Mouse (Mus musculus) forebrain, postnatal 0 days (tissue): ENCODE results near the gene Zc3h12c. TPM values are rescaled to one million over a fixed set of nuclear protein-coding genes. Genes with fewer than 3 reads are reported as not detected.

ENCODE experiments used
- ATAC-seq: fragments of 200-750 bp; cut with Nextera tagmentation; 2 replicates; pipeline ENCODE4 v1.8.0; 2017; ENCODE audit warnings: mild to moderate bottlenecking, moderate library complexity
- DNase-seq: peaks from one replicate; pipeline ENCODE4 v3.0.0-alpha.2; 2015
- H3K27ac ChIP-seq: fragments of 300-500 bp; sonication (generic); 2 replicates; pipeline ENCODE4 v1.5.1; 2014; ENCODE audit warnings: low read depth, mild to moderate bottlenecking, antibody characterized with exemption, low read length, moderate library complexity, mixed read lengths
- H3K27me3 ChIP-seq: fragments of 300-500 bp; sonication (generic); 2 replicates; pipeline ENCODE4 v1.6.1; 2014; ENCODE audit warnings: mild to moderate bottlenecking, low read length, mixed read lengths; ENCODE audit not compliant: insufficient read depth
- H3K36me3 ChIP-seq: fragments of 300-500 bp; sonication (generic); 2 replicates; pipeline ENCODE4 v1.6.1; 2014; ENCODE audit warnings: mild to moderate bottlenecking, moderate library complexity; ENCODE audit not compliant: insufficient read depth
- H3K4me1 ChIP-seq: fragments of 300-500 bp; sonication (generic); 2 replicates; pipeline ENCODE4 v1.6.1; 2014; ENCODE audit warnings: antibody characterized with exemption; ENCODE audit not compliant: insufficient read depth
- H3K4me2 ChIP-seq: fragments of 300-500 bp; sonication (generic); 2 replicates; pipeline ENCODE4 v1.6.1; 2014; ENCODE audit warnings: low read depth, mild to moderate bottlenecking, moderate library complexity
- H3K4me3 ChIP-seq: fragments of 300-500 bp; sonication (generic); 2 replicates; pipeline ENCODE4 v1.5.1; 2014; ENCODE audit warnings: low read depth, low read length, mixed read lengths
- H3K9ac ChIP-seq: fragments of 300-500 bp; sonication (generic); 2 replicates; pipeline ENCODE4 v1.6.1; 2014; ENCODE audit warnings: mild to moderate bottlenecking
- H3K9me3 ChIP-seq: fragments of 300-500 bp; sonication (generic); 2 replicates; pipeline ENCODE4 v1.6.1; 2016; ENCODE audit warnings: low read length
- CTCF ChIP-seq: sonication (generic); IDR thresholded peaks from 2 replicates; pipeline ENCODE4 v1.5.1; 2016; ENCODE audit warnings: antibody characterized with exemption, control low read depth, low read depth
- WGBS: fragments of 180-500 bp; shearing (Covaris S2); extraction: QIAGEN DNeasy Blood & Tissue Kit; methylation state at CpG from one replicate; pipeline ENCODE4 v1.1.7; 2014; 5-methylcytosine and 5-hydroxymethylcytosine counted together
- polyA plus RNA-seq: library from polyadenylated mRNA; unstranded; fragments of >200 nt; fragmentation: Nextera tagmentation; extraction: Ambion mirVana; gene quantifications from 2 replicates; pipeline ENCODE4 v1.2.1, GENCODE M21; 2015
- total RNA-seq: library from RNA; depleted of rRNA; stranded (reverse); fragments of >200 nt; gene quantifications from 2 replicates; pipeline ENCODE4 v1.2.3, GENCODE M21; 2014

Gene Zc3h12c
- total and polyA plus RNA-seq, 2 experiments from 2014 or later: 3.2 to 18.5 TPM

DNA sequence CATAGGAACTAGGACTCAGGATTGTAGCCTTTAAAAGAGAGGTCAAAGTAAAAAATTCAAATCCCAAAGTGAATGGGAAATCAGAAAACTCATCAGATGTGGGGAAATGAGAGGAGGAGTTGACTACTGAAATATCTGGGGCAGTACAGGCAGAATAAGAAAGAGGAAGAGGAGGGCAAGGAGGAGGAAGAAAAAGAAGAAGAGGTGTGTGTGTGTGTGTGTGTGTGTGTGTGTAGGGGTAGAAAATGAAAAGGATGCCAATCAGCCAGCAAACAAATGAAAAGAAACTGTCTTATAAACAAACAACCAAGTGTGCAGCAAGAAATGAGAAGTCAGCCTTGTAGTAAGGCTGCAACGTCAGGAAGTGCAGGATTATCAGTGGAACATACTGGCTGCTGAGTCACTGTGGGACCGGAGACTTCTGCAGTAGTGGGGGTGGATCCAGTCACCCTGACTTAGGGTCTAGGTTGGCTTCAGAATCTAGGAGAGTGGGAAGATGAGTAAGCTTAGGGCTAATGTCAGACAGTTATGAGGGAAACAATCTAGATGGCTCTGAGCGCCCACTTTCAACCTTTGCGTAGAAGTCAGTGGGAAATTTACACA lies 7.0 kb upstream of the Zc3h12c start:
- 88% methylated on average over 4 of the region's 4 CpGs for WGBS
- no peaks in the 10 kb centered on the region for H3K9me3 ChIP-seq
- no peak for TF ChIP-seq CTCF
- H3K4me2 ChIP-seq: no peak overlapping the region
- H3K27ac ChIP-seq: no peak overlapping the region
- H3K27me3 ChIP-seq: no peaks in the 10 kb centered on the region
- no peaks in the 10 kb centered on the region for H3K4me1 ChIP-seq
- DNase-seq (no peak), ATAC-seq (no peak)
- no peaks in the 10 kb centered on the region for H3K36me3 ChIP-seq
- H3K4me3 ChIP-seq: no peak overlapping the region
- H3K9ac ChIP-seq: no peak overlapping the region

DNA sequence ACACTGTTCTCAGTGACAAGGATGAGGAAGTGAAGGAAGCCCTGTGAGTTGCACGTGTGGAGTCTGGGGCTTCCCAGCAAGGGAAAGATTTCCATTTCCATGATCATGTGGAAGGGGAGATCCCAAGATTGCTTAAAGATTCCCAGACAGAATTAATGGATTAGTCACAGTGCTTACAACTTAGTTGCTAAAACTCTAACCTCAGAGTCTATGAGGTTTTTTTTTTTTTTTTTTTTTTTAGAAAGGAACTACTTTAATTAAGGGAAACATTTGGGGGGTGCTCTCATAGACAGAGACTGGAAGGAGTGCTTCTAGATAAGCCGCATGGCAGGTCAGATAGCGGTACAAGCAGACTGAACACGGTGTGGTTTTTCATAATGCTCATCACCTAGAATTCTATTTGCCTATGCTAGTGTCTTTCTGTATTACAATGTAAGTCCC lies 6.3 kb upstream of the Zc3h12c start:
- Histone ChIP-seq H3K36me3 (no peaks in the 10 kb centered on the region), H3K4me2 (no peak overlapping the region), H3K4me3 (no peak overlapping the region), H3K9ac (no peak overlapping the region), H3K4me1 (no peaks in the 10 kb centered on the region), H3K27ac (no peak overlapping the region), H3K27me3 (no peaks in the 10 kb centered on the region), H3K9me3 (no peaks in the 10 kb centered on the region)
- ATAC-seq (no peak), DNase-seq (no peak)
- TF ChIP-seq CTCF: no peak
- WGBS: 86% methylated on average over 4 of the region's 4 CpGs

DNA sequence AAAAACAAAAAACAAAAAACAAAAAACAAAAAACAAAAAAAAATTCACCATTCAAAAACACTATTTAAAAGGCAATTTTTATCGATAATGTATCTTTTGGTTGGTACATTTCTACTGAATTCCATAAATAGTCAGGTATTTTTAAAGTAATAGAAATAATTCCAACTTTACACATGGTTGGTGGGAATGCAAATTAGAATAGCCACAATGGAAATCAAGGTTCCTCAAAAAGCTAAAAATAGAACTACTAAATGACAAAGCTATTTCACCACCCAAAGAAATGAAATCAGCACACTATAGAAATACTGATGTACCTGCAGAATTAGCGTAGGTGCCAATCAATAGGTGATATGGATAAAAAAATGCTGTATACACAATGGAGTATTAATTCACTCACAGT lies 5.6 kb upstream of the Zc3h12c start:
- H3K9me3 ChIP-seq: no peaks in the 10 kb centered on the region
- DNase-seq (no peak), ATAC-seq (no peak)
- H3K27ac ChIP-seq: no peak overlapping the region
- H3K4me1 ChIP-seq: no peaks in the 10 kb centered on the region
- no peak overlapping the region for H3K4me3 ChIP-seq
- 93% methylated on average over 2 of the region's 2 CpGs for WGBS
- no peak overlapping the region for H3K9ac ChIP-seq
- no peaks in the 10 kb centered on the region for H3K27me3 ChIP-seq
- H3K4me2 ChIP-seq: no peak overlapping the region
- TF ChIP-seq CTCF: no peak
- H3K36me3 ChIP-seq: no peaks in the 10 kb centered on the region

DNA sequence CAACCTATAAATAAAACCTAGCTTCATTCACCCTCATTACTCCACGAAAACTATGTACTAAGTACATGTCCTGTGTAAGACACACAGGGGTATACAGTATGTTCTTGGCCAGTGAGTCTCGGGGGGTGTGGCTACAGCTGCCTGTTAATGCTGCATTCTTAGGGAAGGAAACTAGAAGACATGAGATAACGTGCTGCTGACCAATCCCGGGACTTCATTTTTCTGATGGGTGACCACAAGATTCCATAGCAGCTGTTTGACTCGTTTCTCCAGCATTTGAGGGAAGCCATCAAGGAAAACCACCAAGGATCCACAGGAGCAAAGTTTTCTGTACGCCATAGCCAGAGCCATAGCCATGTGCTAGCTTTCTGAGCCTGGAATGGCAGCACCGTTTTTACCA lies 4.2 kb upstream of the Zc3h12c start:
- H3K9me3 ChIP-seq: no peaks in the 10 kb centered on the region
- H3K4me2 ChIP-seq: no peak overlapping the region
- 67% methylated on average over 7 of the region's 7 CpGs for WGBS
- no peak overlapping the region for H3K4me3 ChIP-seq
- DNase-seq (no peak), ATAC-seq (no peak)
- no peaks in the 10 kb centered on the region for H3K4me1 ChIP-seq
- no peaks in the 10 kb centered on the region for H3K36me3 ChIP-seq
- H3K27ac ChIP-seq: no peak overlapping the region
- H3K27me3 ChIP-seq: no peaks in the 10 kb centered on the region
- no peak overlapping the region for H3K9ac ChIP-seq
- no peak for TF ChIP-seq CTCF

DNA sequence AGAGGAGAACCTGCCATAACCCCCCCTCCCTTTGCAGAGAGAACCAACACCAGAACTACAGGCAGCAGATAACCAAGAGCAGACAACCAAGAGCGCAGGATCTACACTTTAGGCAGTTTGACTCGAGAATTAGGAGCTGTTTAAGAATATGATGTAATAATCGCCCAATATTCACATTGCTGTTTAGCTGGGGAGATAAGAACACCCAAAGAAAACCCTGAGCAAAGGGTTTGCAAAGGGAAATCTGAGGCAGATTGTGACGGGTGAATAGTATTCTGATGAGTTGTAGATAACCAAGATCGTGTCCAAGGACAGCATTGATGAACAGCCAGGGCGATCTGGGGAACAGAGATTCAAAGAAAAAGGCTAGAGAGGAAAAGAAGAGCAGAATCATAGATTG lies 2.3 kb upstream of the Zc3h12c start:
- Histone ChIP-seq H3K4me3 (no peak overlapping the region), H3K9me3 (no peaks in the 10 kb centered on the region), H3K27ac (no peak overlapping the region), H3K4me2 (no peak overlapping the region), H3K27me3 (no peaks in the 10 kb centered on the region), H3K9ac (no peak overlapping the region), H3K36me3 (no peaks in the 10 kb centered on the region), H3K4me1 (peaks cover 10% of the 10 kb centered on the region; the same call in 1 of the 2 replicates)
- 90% methylated on average over 6 of the region's 6 CpGs for WGBS
- DNase-seq (no peak), ATAC-seq (no peak)
- TF ChIP-seq CTCF: no peak

DNA sequence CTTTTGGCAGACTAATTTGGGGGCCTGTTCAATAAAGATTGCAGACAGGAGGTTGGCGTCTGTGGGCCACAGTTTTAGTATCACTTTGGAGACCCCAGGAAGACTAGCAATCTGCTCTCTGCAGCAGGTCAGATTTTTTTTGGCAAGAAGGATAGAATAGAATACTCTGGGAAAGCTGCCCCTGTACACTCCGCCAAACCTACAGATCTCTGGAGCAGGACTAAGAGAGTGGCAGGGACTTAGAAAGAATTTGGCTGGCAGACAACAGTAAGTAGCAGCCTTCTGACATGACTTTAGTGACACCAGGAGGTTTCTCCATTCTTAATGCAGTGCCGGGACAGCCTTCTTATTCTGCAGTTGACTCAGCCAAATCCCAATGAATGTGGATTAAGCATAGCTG lies 1.8 kb upstream of the Zc3h12c start:
- H3K36me3 ChIP-seq: no peaks in the 10 kb centered on the region
- H3K9ac ChIP-seq: no peak overlapping the region
- no peak overlapping the region for H3K4me3 ChIP-seq
- peaks cover 11% of the 10 kb centered on the region; the same call in 1 of the 2 replicates for H3K4me1 ChIP-seq
- no peak for TF ChIP-seq CTCF
- H3K4me2 ChIP-seq: no peak overlapping the region
- peak; percentile 38 for DNase-seq
- H3K27ac ChIP-seq: no peak overlapping the region
- 38% methylated on average over 3 of the region's 3 CpGs for WGBS
- H3K27me3 ChIP-seq: no peaks in the 10 kb centered on the region
- H3K9me3 ChIP-seq: no peaks in the 10 kb centered on the region
- no peak for ATAC-seq

DNA sequence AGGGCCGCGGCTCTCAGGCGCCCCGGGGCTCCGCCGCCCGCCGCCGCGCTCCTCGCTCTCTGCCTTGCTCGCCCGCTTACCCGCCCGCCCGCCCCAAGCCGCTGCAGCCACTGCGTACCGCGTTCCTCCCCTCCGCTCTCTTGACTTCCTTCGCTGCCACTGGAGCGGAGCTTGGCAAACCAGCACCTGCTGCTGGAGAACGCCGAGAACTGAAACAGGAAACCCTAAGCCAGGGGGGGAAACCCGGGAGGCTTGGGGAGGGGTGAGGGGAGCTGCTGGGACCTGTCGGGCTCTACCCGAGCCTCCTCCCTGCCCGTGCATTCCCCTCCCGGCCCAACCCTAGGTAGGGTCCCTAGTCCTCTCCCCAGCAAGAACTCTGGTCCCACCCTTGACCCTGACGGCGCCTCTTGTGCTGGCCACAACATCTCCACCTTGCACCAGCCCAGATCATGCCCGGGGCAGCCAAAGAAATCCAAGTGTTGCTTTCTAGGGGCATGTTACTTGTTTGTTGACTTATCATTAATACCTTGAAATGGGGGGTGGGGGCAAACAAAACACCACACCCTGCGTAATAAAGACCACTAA lies 406 bp upstream of the Zc3h12c start:
- Histone ChIP-seq H3K4me2 (peak overlapping the region; percentile 75), H3K27ac (peak overlapping the region; percentile 97), H3K36me3 (no peaks in the 10 kb centered on the region), H3K4me1 (peaks cover 11% of the 10 kb centered on the region; the same call in 1 of the 2 replicates), H3K9me3 (no peaks in the 10 kb centered on the region), H3K27me3 (no peaks in the 10 kb centered on the region), H3K4me3 (peak overlapping the region; percentile 87), H3K9ac (peak overlapping the region; percentile 98)
- WGBS: 1% methylated on average over 33 of the region's 34 CpGs
- DNase-seq (peak; percentile 89), ATAC-seq (peak; percentile 92)
- peak; percentile 70 for TF ChIP-seq CTCF
